Mouse (Mus musculus) embryo, embryonic 10.5 days (tissue): ENCODE measurements around the gene Adgrf1.

Experiments
- DNase-seq: peaks from one replicate; pipeline ENCODE4 v3.0.0-alpha.2; 2015; ENCODE audit warnings: low spot score

The Adgrf1 gene

DNA sequence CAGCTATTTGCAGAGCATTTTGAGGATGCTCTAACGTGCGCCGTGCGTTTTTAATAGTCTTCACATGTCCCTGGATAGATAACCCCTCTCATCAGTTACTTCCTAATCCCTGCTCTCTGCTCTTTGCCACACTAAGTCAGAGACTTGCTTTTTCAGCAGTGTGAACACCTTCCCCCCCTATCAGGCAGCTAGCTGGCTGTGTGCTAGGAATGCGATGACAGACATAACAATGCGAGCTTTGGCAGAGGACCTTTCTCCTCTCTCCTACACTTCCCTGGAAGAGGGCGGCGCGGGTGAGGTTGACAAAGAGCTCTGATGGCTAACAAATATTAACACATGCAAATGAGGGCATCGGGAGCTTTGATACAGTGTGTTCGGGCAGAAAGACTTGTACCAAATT is 92.2 kb downstream of the Adgrf1 start:
- no peak for DNase-seq

DNA sequence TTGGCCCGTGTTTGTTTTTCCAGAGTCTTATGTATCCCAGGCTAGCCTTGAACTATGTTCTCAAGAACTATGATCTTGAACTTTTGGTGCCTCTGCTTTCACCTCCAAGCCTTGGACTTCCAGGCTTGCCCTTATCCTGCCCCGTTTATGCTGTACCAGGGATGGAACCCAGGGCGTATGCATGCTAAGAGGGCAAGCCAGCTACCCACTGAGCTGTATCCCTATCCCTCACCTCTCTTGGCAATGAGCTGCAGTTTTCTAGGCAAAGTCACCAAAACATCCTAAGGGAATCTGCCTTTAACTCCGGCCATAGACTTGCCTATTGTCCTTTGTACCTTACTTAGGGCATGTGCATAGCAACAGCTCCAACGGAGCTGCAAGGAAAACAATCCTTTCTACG is 92.8 kb downstream of the Adgrf1 start:
- no peak for DNase-seq

DNA sequence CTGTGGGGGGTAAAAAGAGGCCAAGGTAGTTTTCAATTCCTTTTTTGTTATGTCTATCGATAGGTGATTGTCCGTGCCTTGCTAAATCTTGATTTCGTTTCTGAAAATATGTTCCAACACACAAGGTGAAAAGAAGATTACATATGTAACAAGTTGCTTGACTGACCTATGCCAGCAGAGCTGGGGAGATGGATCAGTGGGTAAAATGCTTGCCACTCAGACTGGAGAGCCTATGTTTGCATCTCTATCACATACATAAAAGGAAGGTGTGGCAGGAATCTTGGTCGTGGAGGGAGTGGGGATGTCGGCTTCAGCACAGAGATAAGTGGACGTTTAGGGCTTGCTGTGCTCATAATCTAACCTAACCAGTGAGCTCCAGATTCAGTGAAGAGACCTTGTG is 93.8 kb downstream of the Adgrf1 start:
- DNase-seq = no peak

DNA sequence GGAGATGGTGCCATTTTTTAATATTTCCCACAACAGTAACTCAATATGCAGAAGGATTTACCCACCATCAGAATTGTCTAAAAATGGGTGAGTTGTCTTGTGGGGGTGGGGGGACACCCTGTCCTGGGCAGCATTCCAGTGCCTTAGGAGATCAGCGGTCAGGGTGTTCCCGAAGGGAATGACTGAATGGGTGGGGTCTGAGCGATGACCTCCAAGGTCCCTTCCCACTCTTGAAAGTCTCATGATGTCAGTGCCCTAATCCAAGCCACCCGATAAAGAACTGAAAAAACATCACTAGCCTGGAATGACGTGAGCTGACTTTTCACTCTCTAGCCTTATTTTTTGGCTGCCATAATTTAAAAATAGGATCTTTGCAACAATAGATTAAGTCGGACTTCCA is 95.2 kb downstream of the Adgrf1 start:
- no peak for DNase-seq

DNA sequence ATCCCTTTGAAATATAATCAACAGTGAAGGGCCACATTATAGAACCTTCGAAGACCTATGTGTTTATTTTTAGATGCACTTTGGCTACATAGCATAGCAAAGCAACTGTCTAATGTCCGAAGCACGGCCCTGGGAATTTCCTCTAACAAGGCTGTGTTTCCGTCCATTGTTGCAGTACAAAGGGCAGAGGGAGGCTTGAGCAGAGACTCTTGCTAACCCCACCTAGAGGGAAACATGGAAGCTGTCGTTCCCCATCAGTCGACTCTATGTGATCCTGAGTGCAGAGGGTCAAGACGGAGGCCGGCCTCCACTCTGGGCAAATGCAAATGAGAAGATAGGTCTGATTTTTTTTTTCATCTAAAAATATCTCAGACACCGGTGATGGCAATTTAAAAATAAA is 96.4 kb downstream of the Adgrf1 start:
- peak; percentile 17 for DNase-seq

DNA sequence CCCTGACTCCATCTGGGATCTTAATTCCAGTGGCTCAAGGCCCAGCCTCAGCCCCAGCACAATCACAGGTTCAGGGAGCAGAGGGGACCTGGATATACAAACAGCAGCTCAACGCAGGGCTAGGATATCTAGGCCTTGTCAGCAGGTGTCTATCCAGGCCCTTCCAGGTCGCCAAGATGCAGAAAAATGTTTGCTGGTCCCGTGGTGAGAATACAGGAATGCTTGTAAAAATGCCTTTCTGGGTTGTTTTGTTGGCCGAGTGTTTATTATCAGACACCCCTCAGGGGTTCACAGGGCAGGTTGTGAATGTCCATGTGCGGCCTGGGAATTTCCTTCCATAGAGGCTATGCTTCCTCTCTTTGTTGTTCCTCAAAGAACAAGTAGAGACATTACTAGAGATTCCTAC is 98.0 kb downstream of the Adgrf1 start:
- no peak for DNase-seq

DNA sequence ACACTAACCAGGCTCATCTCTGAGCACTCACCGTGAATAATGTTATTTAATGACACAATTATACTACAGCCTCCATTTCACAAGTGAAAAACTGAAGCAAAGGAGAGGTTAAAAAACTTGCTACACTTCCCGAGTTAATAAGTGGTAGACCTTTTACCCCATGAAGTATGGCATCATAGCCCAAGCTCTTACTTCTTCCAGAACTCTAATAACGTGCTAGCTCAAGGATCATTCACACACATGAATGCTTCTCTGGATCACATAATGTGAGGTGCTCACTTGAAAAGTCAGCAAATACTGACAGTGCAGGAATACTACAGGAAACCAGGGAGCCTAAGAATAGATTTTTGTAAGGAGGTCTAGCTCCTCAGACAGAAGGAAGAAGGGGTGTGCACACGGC is 102.5 kb downstream of the Adgrf1 start:
- DNase-seq = no peak

DNA sequence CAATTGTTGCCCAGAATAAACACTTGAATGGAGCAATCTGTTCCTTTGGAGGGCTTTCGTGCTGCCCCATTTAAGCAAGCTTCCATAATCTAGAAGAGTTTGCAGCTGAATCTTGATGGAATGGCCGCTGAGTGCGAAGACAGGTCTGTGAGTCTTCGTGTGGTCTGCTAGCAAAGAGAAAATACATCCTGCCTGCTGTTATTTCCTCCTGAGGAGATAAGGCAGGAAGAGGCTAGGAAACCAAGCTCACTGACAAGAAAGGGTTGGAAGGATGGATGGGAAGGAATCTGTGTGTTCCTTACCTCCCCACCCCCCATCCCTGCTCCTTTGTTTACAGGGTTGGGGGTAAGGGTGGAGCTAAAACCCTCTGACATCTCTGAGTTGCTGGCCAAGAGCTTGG is 103.9 kb downstream of the Adgrf1 start:
- no peak for DNase-seq
